Mouse (Mus musculus) C2C12 (cell line): ENCODE data around the gene Car7. TPM values are rescaled to one million over a fixed set of nuclear protein-coding genes. Genes with fewer than 3 reads are reported as not detected.
A peak's percentile ranks its signal among the peaks of the same experiment; 100 is the strongest.
"Not testable (repeated sequence)": the region's sequence is repeated elsewhere in the genome, so short reads cannot be mapped to it uniquely, and the experiment has no call there.

Source experiments
- H3K27me3 ChIP-seq: one replicate; pipeline ENCODE4 v1.6.1; 2011; ENCODE audit not compliant: control insufficient read depth, insufficient read depth, insufficient read length
- H3K36me3 ChIP-seq: one replicate; pipeline ENCODE4 v1.6.1; 2011; ENCODE audit not compliant: control insufficient read depth, insufficient read depth
- H3K4me3 ChIP-seq: one replicate; pipeline ENCODE4 v1.5.1; 2011; ENCODE audit warnings: mild to moderate bottlenecking, control low read depth; ENCODE audit not compliant: poor library complexity, insufficient read depth, severe bottlenecking
- H3K79me2 ChIP-seq: one replicate; pipeline ENCODE4 v1.6.1; 2011; ENCODE audit not compliant: control insufficient read depth, insufficient read depth
- H3K79me3 ChIP-seq: one replicate; pipeline ENCODE4 v1.6.1; 2011; ENCODE audit warnings: low read depth, control low read depth
- H3ac ChIP-seq: one replicate; pipeline ENCODE3; 2011; ENCODE audit warnings: low read depth; ENCODE audit not compliant: control insufficient read depth, insufficient read length
- CEBPB ChIP-seq: IDR thresholded peaks from one replicate; pipeline ENCODE4 v1.6.1; 2011; ENCODE audit warnings: low read depth, mild to moderate bottlenecking, control low read depth, moderate library complexity
- CTCF ChIP-seq: IDR thresholded peaks from one replicate; pipeline ENCODE4 v1.5.1; 2011; ENCODE audit not compliant: control insufficient read depth, insufficient read depth, insufficient read length
- FOSL1 ChIP-seq: IDR thresholded peaks from one replicate; pipeline ENCODE4 v1.8.0; 2011; ENCODE audit warnings: mild to moderate bottlenecking, low read length; ENCODE audit not compliant: poor library complexity, insufficient read depth, severe bottlenecking
- MAX ChIP-seq: IDR thresholded peaks from one replicate; pipeline ENCODE4 v1.6.1; 2011; ENCODE audit warnings: mild to moderate bottlenecking, control low read depth
- MYOD1 ChIP-seq: IDR thresholded peaks from one replicate; pipeline ENCODE4 v1.6.1; 2011; ENCODE audit warnings: low read depth; ENCODE audit not compliant: control insufficient read depth, insufficient read length
- MYOG ChIP-seq: IDR thresholded peaks from one replicate; pipeline ENCODE4 v1.6.1; 2011; ENCODE audit not compliant: control insufficient read depth, insufficient read length; ENCODE audit errors: extremely low read depth
- USF1 ChIP-seq: IDR thresholded peaks from one replicate; pipeline ENCODE4 v1.6.1; 2011; ENCODE audit warnings: low read depth, mild to moderate bottlenecking, control low read depth, moderate library complexity
- polyA plus RNA-seq: library from polyadenylated mRNA; unstranded; fragments of >200 nt; fragmentation: generic; extraction: Trizol; gene quantifications from one replicate; pipeline ENCODE4 v1.2.1, GENCODE M21; 2012; ENCODE audit warnings: missing spikeins

The Car7 gene
- polyA plus RNA-seq, 1 experiment: 0.16 TPM

DNA sequence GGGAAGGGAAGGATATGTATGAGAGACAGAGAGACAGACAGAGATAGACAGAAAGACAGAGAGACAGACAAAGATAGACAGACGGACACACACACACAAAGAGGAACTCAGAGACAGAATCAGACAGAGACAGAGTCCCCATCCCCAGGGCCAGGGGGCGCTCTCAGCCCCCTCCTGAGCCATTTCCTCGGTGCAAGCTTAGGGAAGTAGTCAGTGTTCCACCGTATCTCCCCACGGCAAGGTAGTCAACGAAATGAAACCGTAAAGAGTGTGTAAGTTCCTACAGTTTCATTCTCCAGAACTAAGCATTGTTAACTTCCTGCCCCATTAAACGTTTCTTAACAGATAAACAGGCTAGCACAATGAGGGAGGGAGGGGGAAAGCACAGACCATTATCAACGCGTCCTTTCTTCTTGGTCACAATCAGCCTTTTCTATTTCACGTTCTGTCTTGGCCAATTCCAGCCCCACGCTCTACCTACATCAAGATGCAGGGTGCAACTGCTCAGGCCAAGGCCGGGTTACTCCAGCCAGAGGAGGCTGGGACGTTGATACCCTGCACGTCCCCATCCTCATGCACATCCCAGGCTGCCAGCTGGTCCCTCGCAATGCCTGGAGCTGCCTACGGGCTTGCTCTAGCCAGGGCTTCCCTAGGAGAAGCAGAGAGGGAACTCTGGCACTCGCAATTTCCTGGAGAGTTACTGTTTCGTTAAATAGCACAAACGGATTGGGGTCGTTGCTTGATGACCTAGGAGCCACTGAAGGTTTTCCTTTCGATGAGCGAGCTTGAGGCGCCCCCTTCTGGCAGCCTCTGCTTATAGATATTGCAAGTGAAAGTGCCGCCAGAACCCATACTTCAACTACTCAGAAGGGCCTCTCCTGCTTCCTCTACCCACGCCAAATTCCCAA, 36.2 kb downstream of the Car7 start:
- H3K79me3 ChIP-seq: no peaks in the 10 kb centered on the region
- H3K79me2 ChIP-seq: no peaks in the 10 kb centered on the region
- no peaks in the 10 kb centered on the region for H3K36me3 ChIP-seq
- peak overlapping the region; percentile 5 for H3ac ChIP-seq
- TF ChIP-seq CTCF (peak; percentile 81), FOSL1 (no peak), MYOG (no peak), USF1 (no peak), MAX (no peak), CEBPB (no peak), MYOD1 (no peak)
- peak overlapping the region; percentile 18 for H3K4me3 ChIP-seq
- peaks cover 3% of the 10 kb centered on the region for H3K27me3 ChIP-seq

DNA sequence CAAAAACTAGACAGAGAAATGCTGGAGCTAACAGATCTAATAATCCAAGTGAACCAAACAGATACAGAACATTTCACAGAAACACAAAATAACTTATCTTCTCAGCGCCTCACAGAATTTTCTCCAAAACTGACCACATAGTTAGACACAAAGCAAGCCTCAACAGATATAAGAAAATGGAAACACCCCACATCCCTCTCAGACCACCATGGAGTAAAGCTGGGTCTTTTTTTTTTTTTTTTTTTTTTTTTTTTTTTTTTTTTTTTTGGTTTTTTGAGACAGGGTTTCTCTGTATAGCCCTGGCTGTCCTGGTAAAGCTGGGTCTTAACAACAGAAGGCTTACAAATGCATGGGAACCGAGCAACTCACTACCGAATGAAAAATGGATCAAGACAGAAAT, 42.3 kb downstream of the Car7 start:
- peaks cover 3% of the 10 kb centered on the region for H3K27me3 ChIP-seq
- H3K4me3 ChIP-seq: no peak overlapping the region
- TF ChIP-seq MYOG: no peak
- TF ChIP-seq FOSL1: no peak
- no peak for TF ChIP-seq CEBPB
- no peak for TF ChIP-seq MAX
- TF ChIP-seq USF1: no peak
- no peak for TF ChIP-seq MYOD1
- TF ChIP-seq CTCF: no peak
- no peaks in the 10 kb centered on the region for H3K79me3 ChIP-seq
- no peak overlapping the region for H3ac ChIP-seq
- no peaks in the 10 kb centered on the region for H3K79me2 ChIP-seq
- no peaks in the 10 kb centered on the region for H3K36me3 ChIP-seq

DNA sequence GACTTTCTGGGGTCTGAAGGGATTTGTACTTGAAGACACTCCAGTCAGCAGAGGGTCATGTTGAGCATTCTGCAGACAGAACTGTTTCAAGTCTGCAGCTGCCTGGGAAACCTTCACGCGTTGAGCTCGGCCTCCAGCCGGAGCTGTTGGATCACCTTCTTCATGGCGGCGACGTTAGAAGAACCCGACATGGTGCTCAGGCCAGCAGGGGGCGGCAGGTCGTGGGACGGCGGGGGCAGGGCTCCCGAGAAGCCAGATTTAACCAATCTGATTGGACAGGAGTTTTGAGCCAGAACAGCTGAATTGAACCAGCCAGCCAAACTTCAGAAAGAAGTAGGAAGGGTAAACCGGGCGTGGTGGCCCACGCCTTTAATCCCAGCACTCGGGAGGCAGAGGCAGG, 43.1 kb downstream of the Car7 start:
- not testable (repeated sequence) for H3K36me3 ChIP-seq, H3K79me2 ChIP-seq, H3ac ChIP-seq, H3K27me3 ChIP-seq, H3K4me3 ChIP-seq, H3K79me3 ChIP-seq

DNA sequence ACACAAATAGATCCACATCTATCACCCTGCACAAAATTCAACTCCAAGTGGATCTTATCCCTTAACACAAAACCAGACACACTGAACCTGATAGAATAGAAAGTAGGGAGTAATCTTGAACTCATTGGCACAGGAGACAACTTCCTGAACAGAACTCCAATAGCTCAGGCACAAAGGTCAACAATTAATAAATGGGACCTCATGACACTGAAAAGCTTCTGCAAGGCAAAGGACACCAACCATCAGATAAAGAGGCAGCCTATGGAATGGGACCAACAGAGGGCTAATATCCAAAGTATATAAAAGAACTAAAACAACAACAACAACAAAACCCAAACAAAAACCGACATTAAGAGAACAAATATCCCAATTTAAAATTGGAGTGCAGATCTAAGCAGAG, 50.0 kb downstream of the Car7 start:
- H3ac ChIP-seq: no peak overlapping the region
- no peaks in the 10 kb centered on the region for H3K79me2 ChIP-seq
- H3K27me3 ChIP-seq: no peaks in the 10 kb centered on the region
- no peaks in the 10 kb centered on the region for H3K36me3 ChIP-seq
- H3K4me3 ChIP-seq: no peak overlapping the region
- TF ChIP-seq USF1 (no peak), CTCF (no peak), FOSL1 (no peak), CEBPB (no peak), MAX (no peak), MYOG (no peak), MYOD1 (no peak)
- no peaks in the 10 kb centered on the region for H3K79me3 ChIP-seq

DNA sequence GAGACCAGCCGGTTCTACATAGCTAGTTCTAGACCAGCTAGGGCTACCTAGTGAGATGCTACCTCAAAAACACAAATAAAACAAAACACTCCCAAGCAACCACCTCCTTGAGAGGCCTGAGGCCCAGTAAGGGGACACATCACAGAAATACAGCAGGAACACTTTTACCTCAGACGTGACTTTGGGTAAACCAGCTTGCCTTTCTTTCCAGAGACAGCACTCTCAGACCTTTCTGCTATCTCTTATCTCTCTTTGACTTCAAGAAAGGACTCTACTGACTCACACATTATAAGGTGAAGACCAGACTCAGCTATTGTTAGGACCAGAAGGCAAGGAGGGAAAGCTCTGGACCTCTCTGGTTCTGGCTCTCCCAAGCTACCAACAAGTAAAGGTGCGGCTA, 55.8 kb downstream of the Car7 start:
- H3K36me3 ChIP-seq: peaks cover 19% of the 10 kb centered on the region
- no peak overlapping the region for H3K4me3 ChIP-seq
- H3K79me2 ChIP-seq: peaks cover 13% of the 10 kb centered on the region
- no peaks in the 10 kb centered on the region for H3K27me3 ChIP-seq
- peaks cover 8% of the 10 kb centered on the region for H3K79me3 ChIP-seq
- TF ChIP-seq USF1 (no peak), MYOG (no peak), CEBPB (no peak), MAX (no peak), FOSL1 (no peak), CTCF (no peak), MYOD1 (no peak)
- H3ac ChIP-seq: no peak overlapping the region

DNA sequence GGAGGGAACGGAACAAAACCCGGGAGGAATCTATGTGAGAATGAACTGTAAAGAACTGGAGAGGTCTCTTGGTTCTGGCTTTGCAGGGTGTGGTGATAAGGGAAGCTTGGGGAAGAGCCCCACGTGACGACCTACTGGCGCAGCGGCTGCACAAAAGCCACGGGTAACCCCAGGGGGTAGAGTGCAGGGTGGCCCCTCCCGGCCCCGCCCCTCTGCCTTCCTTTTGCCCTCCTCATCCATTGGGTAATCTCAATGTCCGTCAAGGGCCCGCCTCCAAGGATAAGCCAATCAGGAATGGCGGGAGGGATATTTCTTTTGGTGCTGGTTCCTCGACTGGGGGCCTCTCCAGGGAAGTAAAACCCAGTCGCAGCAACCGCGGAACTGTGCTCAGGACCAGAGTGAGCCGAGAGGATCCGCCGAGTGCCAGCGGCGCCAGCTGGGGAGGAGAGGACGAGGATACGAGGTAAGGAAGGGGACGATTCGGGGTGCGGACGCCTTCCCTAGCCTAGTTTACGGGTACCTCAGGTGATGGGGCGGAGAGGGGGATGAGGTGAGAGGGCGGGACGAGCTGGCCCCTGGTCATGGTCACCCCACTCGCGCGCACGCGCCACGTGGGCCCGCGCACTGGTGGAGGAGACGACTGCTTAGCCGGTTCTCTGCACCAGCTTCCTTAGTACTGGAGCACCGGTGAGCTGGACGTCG, 56.8 kb downstream of the Car7 start, which contains the start of gene Pdp2:
Gene Pdp2 (plus strand): TSS at position 319 of the 702 bp plus-strand sequence.
- H3K36me3 ChIP-seq: peaks cover 25% of the 10 kb centered on the region
- H3K79me3 ChIP-seq: peaks cover 8% of the 10 kb centered on the region
- peak within 1 kb of the TSS; percentile 65 for H3ac ChIP-seq
- H3K4me3 ChIP-seq: peak within 1 kb of the TSS; percentile 59
- no peak for TF ChIP-seq CEBPB
- no peak for TF ChIP-seq MYOG
- TF ChIP-seq FOSL1: no peak
- peak; percentile 92 for TF ChIP-seq USF1
- TF ChIP-seq MYOD1: no peak
- TF ChIP-seq MAX: peak; percentile 61
- H3K79me2 ChIP-seq: peaks cover 19% of the 10 kb centered on the region
- H3K27me3 ChIP-seq: no peaks in the 10 kb centered on the region
